ENCODE assay signal across 18 mouse cellular contexts in the genomic region with DNA sequence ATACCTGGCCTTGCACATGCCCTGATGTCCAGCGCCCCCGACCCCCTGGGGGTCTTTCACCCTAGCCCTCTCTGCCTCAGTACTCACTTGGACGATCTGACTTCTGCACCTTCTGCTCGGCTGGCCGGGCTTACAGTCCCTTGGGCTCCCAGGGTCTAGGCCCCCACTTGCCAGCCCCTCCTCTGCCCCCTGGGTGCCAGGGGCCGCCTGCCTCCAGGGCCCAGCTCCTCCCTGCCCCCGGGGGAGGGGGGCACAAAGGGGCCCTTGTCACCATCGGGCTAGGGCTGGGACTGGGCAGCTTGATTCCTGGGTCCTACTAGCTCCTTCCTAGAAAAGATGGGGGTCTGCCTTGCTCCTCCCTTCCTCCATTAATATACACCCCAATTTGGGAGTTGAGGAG. TPM values are rescaled to one million over a fixed set of nuclear protein-coding genes. Genes with fewer than 3 reads are reported as not detected.
DNase-seq lines count a peak whose midpoint lies in the region; ATAC-seq and TF ChIP-seq lines count a peak whose summit lies in the region.
"Had no signal": no experiment of that assay in that cellular context is flagged by ENCODE, and none has a peak within 500 bp of the region (broad histone marks: within the 10 kb centered on the region; RNA-seq: fewer than 3 reads in every experiment).

A gene (minus strand): TSS at position 142 of the 400 bp plus-strand sequence.

- ATAC-seq in forebrain, embryonic 13.5 days, result no peak
- ATAC-seq: forebrain, embryonic 16.5 days; midbrain, embryonic 13.5 days had no signal

- H3K4me3 ChIP-seq in cerebellum, adult 2 months (replicated peaks; ENCODE audit: insufficient read depth, low read depth, low read length), result peak within 1 kb of the TSS; percentile 34
- no peak within 1 kb of the TSS for H3K4me3 ChIP-seq in forebrain, embryonic 13.5 days
- H3K4me3 ChIP-seq: hindbrain, embryonic 15.5 days; midbrain, embryonic 13.5 days had no signal

- no peaks in the 10 kb centered on the region for H3K9me3 ChIP-seq in forebrain, embryonic 13.5 days (replicated peaks)
- H3K9me3 ChIP-seq: hindbrain, embryonic 15.5 days; midbrain, embryonic 13.5 days had no signal

- no peak for TF ChIP-seq CTCF in cerebellum, adult 2 months (IDR thresholded peaks at IDR 0.05; ENCODE audit: borderline replicate concordance, insufficient read depth, low read depth, low read length)

- no peak for TF ChIP-seq POLR2A in cerebellum, adult 2 months (IDR thresholded peaks at IDR 0.05; ENCODE audit: borderline replicate concordance, insufficient read depth, low read length)

- no peak within 1 kb of the TSS for H3K9ac ChIP-seq in forebrain, embryonic 13.5 days
- H3K9ac ChIP-seq: hindbrain, embryonic 15.5 days; liver, embryonic 14.5 days; midbrain, embryonic 13.5 days had no signal

- H3K4me1 ChIP-seq in cerebellum, adult 2 months (ENCODE audit: control insufficient read depth, insufficient read depth, low read length), result no peaks in the 10 kb centered on the region
- H3K4me1 ChIP-seq in forebrain, embryonic 13.5 days, result no peaks in the 10 kb centered on the region
- H3K4me1 ChIP-seq: hindbrain, embryonic 15.5 days; midbrain, embryonic 13.5 days had no signal

- H3K27ac ChIP-seq in cerebellum, adult 2 months (ENCODE audit: insufficient read depth, low read length), result peak within 1 kb of the TSS; percentile 70; the same call in 1 of the 2 replicates
- no peak within 1 kb of the TSS for H3K27ac ChIP-seq in forebrain, embryonic 13.5 days
- H3K27ac ChIP-seq: hindbrain, embryonic 15.5 days; liver, embryonic 14.5 days; midbrain, embryonic 13.5 days had no signal

- H3K36me3 ChIP-seq in forebrain, embryonic 13.5 days (ENCODE audit: poor library complexity, severe bottlenecking), result no peaks in the 10 kb centered on the region
- H3K36me3 ChIP-seq: hindbrain, embryonic 15.5 days; midbrain, embryonic 13.5 days had no signal

- peak in 1 of 2 experiments; percentile 31 for DNase-seq in cerebellum, adult 2 months
- DNase-seq in cerebellum, postnatal 10 days, result no peak
- peak; percentile 53 for DNase-seq in layer of hippocampus, adult 11-12 months (ENCODE audit: low spot score)
- no peak for DNase-seq in layer of hippocampus, adult 9-10 months (ENCODE audit: low spot score)
- peak; percentile 26 to 38 for DNase-seq in layer of hippocampus, adult 8-10 months (ENCODE audit: low spot score in 2 of 2)
- DNase-seq in left cerebral cortex, postnatal 14 days (ENCODE audit: low spot score in 2 of 2), result no peak
- DNase-seq in adrenal gland, adult 2 months, result no peak
- DNase-seq: adrenal gland, adult 8-10 months; embryo, embryonic 11 days; heart, postnatal 10 days; kidney, adult 9 months; lung, postnatal 10 days; thymus, postnatal 25 days had no signal

- H3K27me3 ChIP-seq in cerebellum, adult 2 months (ENCODE audit: control insufficient read depth, insufficient read depth, low read length), result no peaks in the 10 kb centered on the region
- no peaks in the 10 kb centered on the region for H3K27me3 ChIP-seq in forebrain, embryonic 13.5 days
- H3K27me3 ChIP-seq: hindbrain, embryonic 15.5 days; midbrain, embryonic 13.5 days had no signal

- no peak within 1 kb of the TSS for H3K4me2 ChIP-seq in forebrain, embryonic 13.5 days
- H3K4me2 ChIP-seq: hindbrain, embryonic 15.5 days; midbrain, embryonic 13.5 days had no signal

- intact Hi-C loops in left cerebral cortex, postnatal 14 days (cut with DNase I), result no loop called here

- 55% methylated on average over 8 of the region's 8 CpGs for WGBS in cerebellum, adult 2 months
- WGBS in forebrain, embryonic 13.5 days, result 74% methylated on average over 8 of the region's 8 CpGs

RNA-seq across cellular contexts. Expression of the gene that starts here (rescaled TPM):
- polyA plus RNA-seq in cerebellum, adult 2 months (2012; rRNA removed), result 683 and 783 TPM in 2 replicates
- total RNA-seq in layer of hippocampus, adult 8-10 months (2022), result 100 to 1,000 TPM; 151 to 226 (median 183) TPM
- 100 to 1,000 TPM; 112 to 195 TPM for total RNA-seq in left cerebral cortex, postnatal 14 days (2021)
- under 1 TPM; 0.48 to 0.63 TPM for total RNA-seq in adrenal gland, adult 2 months (2021)
- 0.80 and 0.99 TPM in 2 replicates for polyA plus RNA-seq in adrenal gland, adult 2 months (2012; rRNA removed)
- polyA plus RNA-seq in forebrain, embryonic 13.5 days (2015; fragmentation: Nextera tagmentation; extraction: Ambion mirVana), result 0.58 and 0.64 TPM in 2 replicates

Comparison
In these comparisons a context has a peak if more than half of its experiments do, and no peak if none do; other contexts are left out.
1. RNA of the gene that starts here (total RNA-seq): 151 to 226 TPM in layer of hippocampus, adult 8-10 months and 112 to 195 TPM in left cerebral cortex, postnatal 14 days; 0.48 to 0.63 TPM in adrenal gland, adult 2 months; every median in the first group is over 10 times any median in the second.
2. RNA of the gene that starts here (polyA plus RNA-seq): 683 to 783 TPM in cerebellum, adult 2 months; 0.80 to 0.99 TPM in adrenal gland, adult 2 months and 0.58 to 0.64 TPM in forebrain, embryonic 13.5 days; every median in the first group is over 100 times any median in the second.
3. DNase-seq: peak in layer of hippocampus, adult 11-12 months (single experiment) and layer of hippocampus, adult 8-10 months (2 of 2); none in cerebellum, postnatal 10 days (0 of 2), layer of hippocampus, adult 9-10 months (single experiment), left cerebral cortex, postnatal 14 days (0 of 2) and adrenal gland, adult 2 months (single experiment).